Mouse (Mus musculus): Measurements from ENCODE around the gene Zfp239.
"Not testable (repeated sequence)": the region's sequence is repeated elsewhere in the genome, so short reads cannot be mapped to it uniquely, and the experiment has no call there.

The Zfp239 gene

GRCm38 (mm10) chr6:117861848-117862247 is at the start of gene Zfp239:
Zfp239 (plus strand) TSS chr6:117862100.
- no peak for DNase-seq

- no peak for DNase-seq
Measured at GRCm38 (mm10) chr6:117814681-117815080, 47.2 kb upstream of the Zfp239 start.

- no peak for DNase-seq
Measured at GRCm38 (mm10) chr6:117817108-117817541, 44.8 kb upstream of the Zfp239 start.

GRCm38 (mm10) chr6:117820327-117820726 is 41.6 kb upstream of the Zfp239 start:
- no peak for DNase-seq

GRCm38 (mm10) chr6:117825369-117825768 is 36.5 kb upstream of the Zfp239 start:
- DNase-seq: peak; percentile 24

GRCm38 (mm10) chr6:117828273-117828672 is 33.6 kb upstream of the Zfp239 start:
- no peak for DNase-seq

- peak; percentile 92 for DNase-seq
Measured at GRCm38 (mm10) chr6:117840686-117841510, 21.0 kb upstream of the Zfp239 start, which contains the start of gene Zfp637. Zfp637 (plus strand) TSS chr6:117841180.

- no peak for DNase-seq
Measured at GRCm38 (mm10) chr6:117841511-117841955, 20.4 kb upstream of the Zfp239 start.

GRCm38 (mm10) chr6:117844597-117844996 is 17.3 kb upstream of the Zfp239 start:
- no peak for DNase-seq

GRCm38 (mm10) chr6:117846671-117847070 is 15.2 kb upstream of the Zfp239 start:
- DNase-seq: not testable (repeated sequence)

- DNase-seq: no peak
Measured at GRCm38 (mm10) chr6:117847772-117848171, 14.1 kb upstream of the Zfp239 start.

GRCm38 (mm10) chr6:117848577-117848976 is 13.3 kb upstream of the Zfp239 start:
- no peak for DNase-seq

GRCm38 (mm10) chr6:117851747-117852146 is 10.2 kb upstream of the Zfp239 start:
- DNase-seq: no peak

GRCm38 (mm10) chr6:117857990-117858389 is 3.9 kb upstream of the Zfp239 start:
- no peak for DNase-seq

- DNase-seq: no peak
Measured at GRCm38 (mm10) chr6:117862465-117862864, 565 bp downstream of the Zfp239 start.

- peak; percentile 77 for DNase-seq
Measured at GRCm38 (mm10) chr6:117862899-117863620, 1.2 kb downstream of the Zfp239 start.

- DNase-seq: no peak
Measured at GRCm38 (mm10) chr6:117863751-117864150, 1.9 kb downstream of the Zfp239 start.

- DNase-seq: no peak
Measured at GRCm38 (mm10) chr6:117868187-117868586, 6.3 kb downstream of the Zfp239 start.

GRCm38 (mm10) chr6:117871034-117871433 is 9.1 kb downstream of the Zfp239 start:
- DNase-seq: no peak

- not testable (repeated sequence) for DNase-seq
Measured at GRCm38 (mm10) chr6:117873450-117873849, 11.6 kb downstream of the Zfp239 start.

- no peak for DNase-seq
Measured at GRCm38 (mm10) chr6:117874621-117875281, 12.9 kb downstream of the Zfp239 start.

- no peak for DNase-seq
Measured at GRCm38 (mm10) chr6:117878700-117879407, 17.0 kb downstream of the Zfp239 start.

Data from cerebellum, adult 9-11 months (tissue).